Mouse (Mus musculus): ENCODE data around the gene Chrne. TPM values are rescaled to one million over a fixed set of nuclear protein-coding genes. Genes with fewer than 3 reads are reported as not detected.

Chrne gene
- polyA plus RNA-seq, 2 experiments = not detected

- Histone ChIP-seq H3K4me1 (replicated peaks; ENCODE audit: control insufficient read depth in 2 of 2, insufficient read depth in 2 of 2, low read length in 1 of 2) (peaks cover 15 to 20% of the 10 kb centered on the region in 2 experiments), H3K4me3 (ENCODE audit: insufficient read depth in 1 of 2, low read depth in 2 of 2, low read length in 2 of 2) (no peak overlapping the region), H3K9ac (replicated peaks) (no peak overlapping the region), H3K27ac (no peak overlapping the region), H3K9me3 (ENCODE audit: control insufficient read depth, low read length) (no peaks in the 10 kb centered on the region), H3K4me2 (ENCODE audit: low read depth) (no peak overlapping the region), H3K36me3 (replicated peaks; ENCODE audit: control insufficient read depth, insufficient read depth, low read depth) (peaks cover 2% of the 10 kb centered on the region), H3K27me3 (ENCODE audit: control insufficient read depth, insufficient read depth, low read length) (no peaks in the 10 kb centered on the region; the same call in 1 of the 2 replicates)
- TF ChIP-seq CTCF (IDR thresholded peaks at IDR 0.05; ENCODE audit: low read depth) (no peak), EP300 (IDR thresholded peaks at IDR 0.05; ENCODE audit: low read depth) (no peak)
- DNase-seq (ENCODE audit: low read depth in 3 of 3, low spot score in 3 of 3) (no peak), ATAC-seq (ENCODE audit: insufficient read depth) (no peak)
- WGBS (ENCODE audit: insufficient replicate concordance) = 73% methylated on average over 9 of the region's 9 CpGs
Measured at GRCm38 (mm10) chr11:70657991-70658390, 39.0 kb upstream of the Chrne start.

GRCm38 (mm10) chr11:70657573-70657972, 38.6 kb upstream of the Chrne start:
- Histone ChIP-seq H3K4me2 (ENCODE audit: low read depth) (no peak overlapping the region), H3K4me3 (ENCODE audit: insufficient read depth in 1 of 2, low read depth in 2 of 2, low read length in 2 of 2) (no peak overlapping the region), H3K9ac (replicated peaks) (no peak overlapping the region), H3K9me3 (ENCODE audit: control insufficient read depth, low read length) (no peaks in the 10 kb centered on the region), H3K27me3 (ENCODE audit: control insufficient read depth, insufficient read depth, low read length) (no peaks in the 10 kb centered on the region; the same call in 1 of the 2 replicates), H3K27ac (no peak overlapping the region), H3K36me3 (replicated peaks; ENCODE audit: control insufficient read depth, insufficient read depth, low read depth) (peaks cover 4% of the 10 kb centered on the region), H3K4me1 (replicated peaks; ENCODE audit: control insufficient read depth in 2 of 2, insufficient read depth in 2 of 2, low read length in 1 of 2) (peaks cover 19 to 20% of the 10 kb centered on the region in 2 experiments)
- no peak for DNase-seq (ENCODE audit: low read depth in 3 of 3, low spot score in 3 of 3)
- 50% methylated on average over 6 of the region's 6 CpGs for WGBS (ENCODE audit: insufficient replicate concordance)
- ATAC-seq (ENCODE audit: insufficient read depth) = no peak
- TF ChIP-seq EP300 (IDR thresholded peaks at IDR 0.05; ENCODE audit: low read depth) (no peak), CTCF (IDR thresholded peaks at IDR 0.05; ENCODE audit: low read depth) (no peak)

GRCm38 (mm10) chr11:70656964-70657363, 37.9 kb upstream of the Chrne start, which contains the start of gene Eno3:
Gene Eno3, plus strand, starts transcription at chr11:70657202.
- Histone ChIP-seq H3K9ac (replicated peaks) (peak within 1 kb of the TSS; percentile 99), H3K36me3 (replicated peaks; ENCODE audit: control insufficient read depth, insufficient read depth, low read depth) (peaks cover 10% of the 10 kb centered on the region), H3K27me3 (ENCODE audit: control insufficient read depth, insufficient read depth, low read length) (no peaks in the 10 kb centered on the region; the same call in 1 of the 2 replicates), H3K27ac (peak within 1 kb of the TSS; percentile 91), H3K4me1 (replicated peaks; ENCODE audit: control insufficient read depth in 2 of 2, insufficient read depth in 2 of 2, low read length in 1 of 2) (peaks cover 23 to 25% of the 10 kb centered on the region in 2 experiments), H3K4me2 (ENCODE audit: low read depth) (peak within 1 kb of the TSS; percentile 85), H3K9me3 (ENCODE audit: control insufficient read depth, low read length) (no peaks in the 10 kb centered on the region), H3K4me3 (ENCODE audit: insufficient read depth in 1 of 2, low read depth in 2 of 2, low read length in 2 of 2) (peak within 1 kb of the TSS; percentile 21 to 97)
- WGBS (ENCODE audit: insufficient replicate concordance) = 14% methylated on average over 3 of the region's 3 CpGs
- ATAC-seq (ENCODE audit: insufficient read depth) = no peak
- TF ChIP-seq EP300 (IDR thresholded peaks at IDR 0.05; ENCODE audit: low read depth) (no peak), CTCF (IDR thresholded peaks at IDR 0.05; ENCODE audit: low read depth) (no peak)
- DNase-seq (ENCODE audit: low read depth in 3 of 3, low spot score in 3 of 3) = no peak

GRCm38 (mm10) chr11:70656456-70656927, 37.5 kb upstream of the Chrne start:
- WGBS (ENCODE audit: insufficient replicate concordance) = 23% methylated on average over 16 of the region's 16 CpGs
- no peak for ATAC-seq (ENCODE audit: insufficient read depth)
- no peak for TF ChIP-seq EP300 (IDR thresholded peaks at IDR 0.05; ENCODE audit: low read depth)
- TF ChIP-seq CTCF (IDR thresholded peaks at IDR 0.05; ENCODE audit: low read depth) = no peak
- H3K9me3 ChIP-seq (ENCODE audit: control insufficient read depth, low read length) = no peaks in the 10 kb centered on the region
- no peak for DNase-seq (ENCODE audit: low read depth in 3 of 3, low spot score in 3 of 3)
- peaks cover 27 to 30% of the 10 kb centered on the region in 2 experiments for H3K4me1 ChIP-seq (replicated peaks; ENCODE audit: control insufficient read depth in 2 of 2, insufficient read depth in 2 of 2, low read length in 1 of 2)
- H3K4me3 ChIP-seq (ENCODE audit: insufficient read depth in 1 of 2, low read depth in 2 of 2, low read length in 2 of 2) = peak overlapping the region; percentile 21 to 97
- H3K27ac ChIP-seq = no peak overlapping the region
- H3K36me3 ChIP-seq (replicated peaks; ENCODE audit: control insufficient read depth, insufficient read depth, low read depth) = peaks cover 14% of the 10 kb centered on the region
- H3K4me2 ChIP-seq (ENCODE audit: low read depth) = peak overlapping the region; percentile 85
- no peaks in the 10 kb centered on the region; the same call in 1 of the 2 replicates for H3K27me3 ChIP-seq (ENCODE audit: control insufficient read depth, insufficient read depth, low read length)
- H3K9ac ChIP-seq (replicated peaks) = no peak overlapping the region; the same call in 1 of the 2 replicates

GRCm38 (mm10) chr11:70655571-70656455, 36.8 kb upstream of the Chrne start:
- Histone ChIP-seq H3K36me3 (replicated peaks; ENCODE audit: control insufficient read depth, insufficient read depth, low read depth) (peaks cover 21% of the 10 kb centered on the region), H3K27ac (peak overlapping the region; percentile 91), H3K9me3 (ENCODE audit: control insufficient read depth, low read length) (no peaks in the 10 kb centered on the region)

More at GRCm38 (mm10) chr11:70655571-70656455, 36.8 kb upstream of the Chrne start:
- peaks cover 33 to 37% of the 10 kb centered on the region in 2 experiments for H3K4me1 ChIP-seq (replicated peaks; ENCODE audit: control insufficient read depth in 2 of 2, insufficient read depth in 2 of 2, low read length in 1 of 2)
- TF ChIP-seq CTCF (IDR thresholded peaks at IDR 0.05; ENCODE audit: low read depth) (no peak), EP300 (IDR thresholded peaks at IDR 0.05; ENCODE audit: low read depth) (no peak)
- peak overlapping the region; percentile 66 to 97 for H3K4me3 ChIP-seq (ENCODE audit: insufficient read depth in 1 of 2, low read depth in 2 of 2, low read length in 2 of 2)
- peak overlapping the region; percentile 85 for H3K4me2 ChIP-seq (ENCODE audit: low read depth)
- H3K9ac ChIP-seq (replicated peaks) = peak overlapping the region; percentile 99
- DNase-seq (ENCODE audit: low read depth in 3 of 3, low spot score in 3 of 3) = no peak
- H3K27me3 ChIP-seq (ENCODE audit: control insufficient read depth, insufficient read depth, low read length) = no peaks in the 10 kb centered on the region; the same call in 1 of the 2 replicates
- 2% methylated on average over 61 of the region's 61 CpGs for WGBS (ENCODE audit: insufficient replicate concordance)
- ATAC-seq (ENCODE audit: insufficient read depth) = 0 out of 2 replicates have a peak, but pooled peaks have one; percentile 13

Measured in liver, embryonic 14.5 days (tissue).